In genomic region chr15:94379425-94379824, GRCm38 (mm10) we compare ENCODE assay signal across 11 mouse cellular contexts.
DNase-seq lines count a peak whose midpoint lies in the region; ATAC-seq and TF ChIP-seq lines count a peak whose summit lies in the region.
"Had no signal": no experiment of that assay in that cellular context is flagged by ENCODE, and none has a peak within 500 bp of the region (broad histone marks: within the 10 kb centered on the region; RNA-seq: fewer than 3 reads in every experiment).

No protein-coding gene starts in this region.

- WGBS in forebrain, postnatal 0 days = 97% methylated on average over 7 of the region's 9 CpGs
- 95% methylated on average over 7 of the region's 9 CpGs for WGBS in forebrain, embryonic 10.5 days
- WGBS in liver, adult 2 months = 93% methylated on average over 7 of the region's 9 CpGs
- 94% methylated on average over 6 of the region's 9 CpGs for WGBS in forebrain, embryonic 16.5 days

- H3K79me2 ChIP-seq in liver, adult 2 months (ENCODE audit: control insufficient read depth, insufficient read depth, low read length) = no peaks in the 10 kb centered on the region

- H3K9me3 ChIP-seq in forebrain, postnatal 0 days (ENCODE audit: low read length) = no peaks in the 10 kb centered on the region
- no peaks in the 10 kb centered on the region for H3K9me3 ChIP-seq in forebrain, embryonic 10.5 days
- H3K9me3 ChIP-seq in forebrain, embryonic 16.5 days (ENCODE audit: control insufficient read depth, low read length) = no peaks in the 10 kb centered on the region
- H3K9me3 ChIP-seq: heart, embryonic 12.5 days; neural tube, embryonic 15.5 days had no signal

- H3K4me1 ChIP-seq in forebrain, postnatal 0 days (ENCODE audit: insufficient read depth) = no peaks in the 10 kb centered on the region
- H3K4me1 ChIP-seq in forebrain, embryonic 10.5 days = no peaks in the 10 kb centered on the region
- no peaks in the 10 kb centered on the region for H3K4me1 ChIP-seq in liver, adult 2 months (ENCODE audit: control insufficient read depth, insufficient read depth, low read length)
- H3K4me1 ChIP-seq in forebrain, embryonic 16.5 days (replicated peaks; ENCODE audit: control insufficient read depth, insufficient read depth, low read length) = no peaks in the 10 kb centered on the region
- H3K4me1 ChIP-seq: heart, embryonic 12.5 days; neural tube, embryonic 15.5 days had no signal

- H3K27ac ChIP-seq in forebrain, postnatal 0 days (ENCODE audit: low read depth, low read length) = no peak overlapping the region
- no peak overlapping the region for H3K27ac ChIP-seq in forebrain, embryonic 10.5 days
- no peak overlapping the region for H3K27ac ChIP-seq in liver, adult 2 months (replicated peaks; ENCODE audit: insufficient read depth, low read depth, low read length)
- H3K27ac ChIP-seq in forebrain, embryonic 16.5 days (ENCODE audit: low read length) = no peak overlapping the region
- H3K27ac ChIP-seq: neural tube, embryonic 15.5 days had no signal

- H3K27me3 ChIP-seq in forebrain, postnatal 0 days (ENCODE audit: insufficient read depth, low read length) = no peaks in the 10 kb centered on the region
- H3K27me3 ChIP-seq in forebrain, embryonic 10.5 days (ENCODE audit: poor library complexity, severe bottlenecking) = no peaks in the 10 kb centered on the region
- H3K27me3 ChIP-seq in liver, adult 2 months (ENCODE audit: control insufficient read depth, insufficient read depth, low read length) = no peaks in the 10 kb centered on the region
- H3K27me3 ChIP-seq in forebrain, embryonic 16.5 days (replicated peaks; ENCODE audit: control insufficient read depth, insufficient read depth, low read length) = no peaks in the 10 kb centered on the region
- H3K27me3 ChIP-seq: heart, embryonic 12.5 days; neural tube, embryonic 15.5 days had no signal

- no peak for TF ChIP-seq POLR2A in liver, adult 2 months (IDR thresholded peaks at IDR 0.05; ENCODE audit: extremely low read depth, insufficient read depth, low read length)

- no peak overlapping the region for H3K9ac ChIP-seq in forebrain, postnatal 0 days
- no peak overlapping the region for H3K9ac ChIP-seq in liver, adult 2 months (ENCODE audit: low read depth, low read length)
- no peak overlapping the region for H3K9ac ChIP-seq in forebrain, embryonic 16.5 days (replicated peaks; ENCODE audit: low read depth, low read length)
- H3K9ac ChIP-seq: heart, embryonic 12.5 days; neural tube, embryonic 15.5 days had no signal

- no peak for ATAC-seq in forebrain, postnatal 0 days
- no peak for ATAC-seq in forebrain, embryonic 16.5 days

- H3K4me3 ChIP-seq in forebrain, postnatal 0 days (ENCODE audit: low read depth, low read length) = no peak overlapping the region
- H3K4me3 ChIP-seq in forebrain, embryonic 10.5 days = no peak overlapping the region
- no peak overlapping the region for H3K4me3 ChIP-seq in liver, adult 2 months (ENCODE audit: insufficient read depth, low read depth, low read length)
- no peak overlapping the region for H3K4me3 ChIP-seq in forebrain, embryonic 16.5 days (replicated peaks; ENCODE audit: low read length)
- H3K4me3 ChIP-seq: heart, embryonic 12.5 days; neural tube, embryonic 15.5 days had no signal

- H3K36me3 ChIP-seq in forebrain, postnatal 0 days (ENCODE audit: insufficient read depth) = no peaks in the 10 kb centered on the region
- peaks cover 17% of the 10 kb centered on the region for H3K36me3 ChIP-seq in forebrain, embryonic 10.5 days (replicated peaks)
- no peaks in the 10 kb centered on the region for H3K36me3 ChIP-seq in liver, adult 2 months (ENCODE audit: control insufficient read depth, insufficient read depth, low read length)
- no peaks in the 10 kb centered on the region for H3K36me3 ChIP-seq in forebrain, embryonic 16.5 days (ENCODE audit: control insufficient read depth, insufficient read depth)
- H3K36me3 ChIP-seq: heart, embryonic 12.5 days; neural tube, embryonic 15.5 days had no signal

- no peak overlapping the region for H3K4me2 ChIP-seq in forebrain, postnatal 0 days (ENCODE audit: low read depth)
- no peak overlapping the region for H3K4me2 ChIP-seq in forebrain, embryonic 16.5 days (ENCODE audit: low read length)
- H3K4me2 ChIP-seq: heart, embryonic 12.5 days; neural tube, embryonic 15.5 days had no signal

- no peak for DNase-seq in forebrain, postnatal 0 days
- no peak for DNase-seq in forebrain, embryonic 10.5 days (ENCODE audit: extremely low spot score, low spot score)
- DNase-seq in liver, adult 2 months (ENCODE audit: extremely low read depth, low read depth, low spot score) = no peak
- no peak for DNase-seq in liver
- DNase-seq in T-cell, adult 2 months (ENCODE audit: low spot score) = peak; percentile 15
- peak; percentile 48 for DNase-seq in naive thymus-derived CD4-positive, alpha-beta T cell, adult 2 months (ENCODE audit: low read depth)
- no peak for DNase-seq in cerebellum, adult 9-11 months
- DNase-seq: layer of hippocampus, postnatal 36 days had no signal

- 0 out of 2 replicates have a peak, but pooled peaks have one; percentile 19 for TF ChIP-seq CTCF in forebrain, postnatal 0 days (IDR thresholded peaks at IDR 0.05; ENCODE audit: low read depth)
- TF ChIP-seq CTCF in liver, adult 2 months (IDR thresholded peaks at IDR 0.05; ENCODE audit: low read depth, low read length) = peak; percentile 42; the same call in 1 of the 2 replicates

Comparison
In these comparisons a context has a peak if more than half of its experiments do, and no peak if none do; other contexts are left out.
1. DNase-seq: peak in T-cell, adult 2 months (single experiment) and naive thymus-derived CD4-positive, alpha-beta T cell, adult 2 months (single experiment); none in forebrain, postnatal 0 days (single experiment), forebrain, embryonic 10.5 days (single experiment), liver, adult 2 months (single experiment), liver (single experiment) and cerebellum, adult 9-11 months (single experiment).